1 mouse cellular context compared by ENCODE assay signal in genomic region chr12:52010630-52010961, GRCm38 (mm10).
TF ChIP-seq lines count a peak whose summit lies in the region.

No protein-coding gene starts in this region.

TF ChIP-seq in MEL, 35 proteins besides CTCF, POLR2A, EP300 and RAD21 (continued from another document):
- TF ChIP-seq RCOR1 (IDR thresholded peaks at IDR 0.05; ENCODE audit: low read depth, low read length) (peak; percentile 32; the same call in 1 of the 2 replicates), ZC3H11A (IDR thresholded peaks at IDR 0.05; ENCODE audit: low read depth, low read length) (peak; percentile 65), MAFK (IDR thresholded peaks at IDR 0.05; ENCODE audit: borderline replicate concordance, low read depth, low read length) (no peak)
